Mouse (Mus musculus) liver, embryonic 14.5 days (tissue): Measurements from ENCODE around the gene Msi2. TPM values are rescaled to one million over a fixed set of nuclear protein-coding genes. Genes with fewer than 3 reads are reported as not detected.

Source experiments
- ATAC-seq: fragments of 200-750 bp; cut with Nextera tagmentation; 2 replicates; pipeline ENCODE4 v1.8.0; 2017; ENCODE audit warnings: moderate number of reproducible peaks, mild to moderate bottlenecking, moderate library complexity; ENCODE audit not compliant: insufficient read depth
- DNase-seq, 3 experiments: peaks; one replicate each; pipeline ENCODE4 v3.0.0-alpha.2; 2012 to 2013; ENCODE audit warnings: low read depth in 3 of 3, low spot score in 3 of 3
- H3K27ac ChIP-seq: fragments of 300-500 bp; sonication (generic); 2 replicates; pipeline ENCODE4 v1.5.1; 2014; ENCODE audit warnings: moderate library complexity, mild to moderate bottlenecking, control low read depth, inconsistent platforms
- H3K27me3 ChIP-seq: fragments of 300-500 bp; sonication (generic); 2 replicates; pipeline ENCODE4 v1.6.1; 2014; ENCODE audit warnings: mild to moderate bottlenecking, low read length, moderate library complexity; ENCODE audit not compliant: control insufficient read depth, insufficient read depth
- H3K36me3 ChIP-seq: fragments of 300-500 bp; sonication (generic); replicated peaks from 2 replicates; pipeline ENCODE4 v1.6.1; 2014; ENCODE audit warnings: low read depth; ENCODE audit not compliant: control insufficient read depth, insufficient read depth
- H3K4me1 ChIP-seq, 2 experiments: fragments of 200-500 bp in 1 of 2; fragments of 300-500 bp in 1 of 2; sonication (generic) in 1 of 2; replicated peaks; 2 replicates each; pipeline ENCODE4 v1.6.1; 2012 to 2014; ENCODE audit warnings: antibody characterized with exemption in 1 of 2, inconsistent platforms in 1 of 2, low read length in 1 of 2; ENCODE audit not compliant: control insufficient read depth in 2 of 2, insufficient read depth in 2 of 2
- H3K4me2 ChIP-seq: fragments of 300-500 bp; sonication (generic); 2 replicates; pipeline ENCODE4 v1.6.1; 2014; ENCODE audit warnings: low read depth, mild to moderate bottlenecking, control low read depth, moderate library complexity
- H3K4me3 ChIP-seq, 2 experiments: fragments of 200-500 bp in 1 of 2; fragments of 300-500 bp in 1 of 2; sonication (generic) in 1 of 2; 2 replicates each; pipeline ENCODE4 v1.5.1; 2012 to 2014; ENCODE audit warnings: low read depth in 2 of 2, low read length in 2 of 2, mild to moderate bottlenecking in 2 of 2, control low read depth in 1 of 2, inconsistent platforms in 1 of 2, moderate library complexity in 1 of 2; ENCODE audit not compliant: insufficient read depth in 1 of 2
- H3K9ac ChIP-seq: fragments of 300-500 bp; sonication (generic); replicated peaks from 2 replicates; pipeline ENCODE4 v1.6.1; 2014; ENCODE audit warnings: mild to moderate bottlenecking, control low read depth, moderate library complexity
- H3K9me3 ChIP-seq: fragments of 300-500 bp; sonication (generic); 2 replicates; pipeline ENCODE4 v1.6.1; 2016; ENCODE audit warnings: low read length, mixed read lengths; ENCODE audit not compliant: control insufficient read depth
- CTCF ChIP-seq: IDR thresholded peaks from 2 replicates; pipeline ENCODE4 v1.5.1; 2016; ENCODE audit warnings: antibody characterized with exemption, low read depth, control low read depth
- EP300 ChIP-seq: IDR thresholded peaks from 2 replicates; pipeline ENCODE4 v1.6.1; 2016; ENCODE audit warnings: antibody characterized with exemption, low read depth
- WGBS: fragments of 180-500 bp; shearing (Covaris S2); extraction: QIAGEN DNeasy Blood & Tissue Kit; methylation state at CpG from one replicate; pipeline ENCODE4 v1.1.7; 2014; ENCODE audit not compliant: insufficient replicate concordance; 5-methylcytosine and 5-hydroxymethylcytosine counted together
- polyA plus RNA-seq, 2 experiments: library from polyadenylated mRNA; depleted of rRNA in 1 of 2; stranded (reverse) in 1 of 2; unstranded in 1 of 2; fragments of >200 nt; fragmentation: Nextera tagmentation in 1 of 2; extraction: Ambion mirVana in 1 of 2; gene quantifications; 2 replicates each; pipeline versions ENCODE4 v1.2.1 to v1.2.3; 2012 to 2014

The Msi2 gene
- polyA plus RNA-seq, 2 experiments = 2.1 to 6.2 TPM

- no peaks in the 10 kb centered on the region for H3K27me3 ChIP-seq
- H3K9me3 ChIP-seq = no peaks in the 10 kb centered on the region
- H3K36me3 ChIP-seq = no peaks in the 10 kb centered on the region
- no peak overlapping the region for H3K9ac ChIP-seq
- H3K4me1 ChIP-seq = no peaks in the 10 kb centered on the region
- 72% methylated on average over 8 of the region's 8 CpGs for WGBS
- no peak overlapping the region for H3K4me3 ChIP-seq
- DNase-seq (no peak), ATAC-seq (no peak)
- no peak overlapping the region for H3K4me2 ChIP-seq
- H3K27ac ChIP-seq = no peak overlapping the region
- TF ChIP-seq EP300 (no peak), CTCF (no peak)
These were observed 386.6 kb downstream of the Msi2 start for GRCm38 (mm10) chr11:88331722-88332121.

GRCm38 (mm10) chr11:88330799-88331198, 387.5 kb downstream of the Msi2 start:
- Histone ChIP-seq H3K9me3 (no peaks in the 10 kb centered on the region), H3K36me3 (no peaks in the 10 kb centered on the region), H3K4me2 (no peak overlapping the region), H3K4me3 (no peak overlapping the region), H3K4me1 (no peaks in the 10 kb centered on the region), H3K27ac (no peak overlapping the region), H3K27me3 (no peaks in the 10 kb centered on the region), H3K9ac (no peak overlapping the region)
- no peak for TF ChIP-seq EP300
- TF ChIP-seq CTCF = no peak
- 64% methylated on average over 11 of the region's 11 CpGs for WGBS
- ATAC-seq (no peak), DNase-seq (no peak)

GRCm38 (mm10) chr11:88328813-88329595, 389.3 kb downstream of the Msi2 start:
- no peaks in the 10 kb centered on the region for H3K9me3 ChIP-seq
- no peaks in the 10 kb centered on the region for H3K27me3 ChIP-seq
- H3K9ac ChIP-seq = no peak overlapping the region
- no peak overlapping the region for H3K4me2 ChIP-seq
- no peak overlapping the region for H3K27ac ChIP-seq
- no peak for TF ChIP-seq EP300
- TF ChIP-seq CTCF = no peak
- ATAC-seq = no peak
- no peak overlapping the region for H3K4me3 ChIP-seq
- H3K4me1 ChIP-seq = no peaks in the 10 kb centered on the region
- WGBS = 71% methylated on average over 17 of the region's 17 CpGs
- DNase-seq = no peak
- no peaks in the 10 kb centered on the region for H3K36me3 ChIP-seq

GRCm38 (mm10) chr11:88327016-88327415, 391.3 kb downstream of the Msi2 start:
- H3K4me3 ChIP-seq = no peak overlapping the region
- ATAC-seq (no peak), DNase-seq (no peak)
- TF ChIP-seq CTCF (no peak), EP300 (no peak)
- no peaks in the 10 kb centered on the region for H3K36me3 ChIP-seq
- no peak overlapping the region for H3K27ac ChIP-seq
- WGBS = 17% methylated on average over 4 of the region's 4 CpGs
- no peaks in the 10 kb centered on the region for H3K27me3 ChIP-seq
- H3K9me3 ChIP-seq = no peaks in the 10 kb centered on the region
- no peak overlapping the region for H3K9ac ChIP-seq
- no peak overlapping the region for H3K4me2 ChIP-seq
- no peaks in the 10 kb centered on the region for H3K4me1 ChIP-seq

GRCm38 (mm10) chr11:88318850-88319249, 399.5 kb downstream of the Msi2 start:
- peaks cover 0 to 3% of the 10 kb centered on the region in 2 experiments; a peak in 1 of 4 replicates for H3K4me1 ChIP-seq
- no peaks in the 10 kb centered on the region for H3K36me3 ChIP-seq
- WGBS = 56% methylated on average over 5 of the region's 5 CpGs
- H3K9ac ChIP-seq = no peak overlapping the region
- DNase-seq (no peak), ATAC-seq (no peak)
- no peak for TF ChIP-seq CTCF
- no peak for TF ChIP-seq EP300
- no peaks in the 10 kb centered on the region for H3K9me3 ChIP-seq
- H3K4me3 ChIP-seq = no peak overlapping the region
- no peak overlapping the region for H3K27ac ChIP-seq
- H3K4me2 ChIP-seq = no peak overlapping the region
- no peaks in the 10 kb centered on the region for H3K27me3 ChIP-seq
